In the genomic region with DNA sequence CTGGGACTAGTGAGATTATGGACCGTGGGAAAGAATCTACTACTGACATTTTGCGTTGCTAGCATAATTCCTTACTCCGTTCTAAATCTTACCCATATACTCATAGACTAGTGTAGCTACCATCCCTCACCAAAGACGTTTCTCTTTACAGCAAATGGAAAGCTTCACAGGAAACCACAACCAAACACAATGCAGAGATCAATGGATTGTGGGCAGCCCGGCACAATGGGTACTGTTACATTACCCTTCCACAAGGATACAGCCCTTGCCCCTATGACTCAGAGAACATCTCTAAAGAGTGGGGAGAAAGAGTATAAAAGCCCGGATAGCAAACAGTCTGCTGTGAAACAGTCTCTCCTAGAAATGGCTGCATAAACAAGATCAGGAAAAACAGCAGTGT, we compare ENCODE assay signal across 25 mouse cellular contexts. TPM values are rescaled to one million over a fixed set of nuclear protein-coding genes. Genes with fewer than 3 reads are reported as not detected.
DNase-seq lines count a peak whose midpoint lies in the region; TF ChIP-seq lines count a peak whose summit lies in the region.
"Had no signal": no experiment of that assay in that cellular context is flagged by ENCODE, and none has a peak within 500 bp of the region (broad histone marks: within the 10 kb centered on the region; RNA-seq: fewer than 3 reads in every experiment).

No protein-coding gene starts in this region.

- no peak for TF ChIP-seq POLR2A in thymus, adult 2 months (IDR thresholded peaks at IDR 0.05; ENCODE audit: control insufficient read depth, extremely low read depth, insufficient read depth, low read length, poor library complexity)

- 25% methylated on average over 6 of the region's 6 CpGs for WGBS in thymus, adult 2 months

- peak; percentile 65 for DNase-seq in thymus, postnatal 0 days (ENCODE audit: low spot score)
- DNase-seq in thymus, adult 2 months, result no peak
- DNase-seq in T-cell, adult 2 months (ENCODE audit: low spot score), result peak; percentile 79
- DNase-seq in naive thymus-derived CD4-positive, alpha-beta T cell, adult 2 months (ENCODE audit: low read depth), result peak; percentile 85
- DNase-seq in frontal cortex, adult 2 months (ENCODE audit: extremely low spot score in 1 of 2, low spot score in 1 of 2), result no peak
- DNase-seq in kidney, postnatal 25 days, result no peak
- DNase-seq in adrenal gland, adult 2 months, result no peak
- no peak for DNase-seq in testis, postnatal 10 days (ENCODE audit: low spot score)
- DNase-seq: adrenal gland, postnatal 10 days; cerebellum, adult 11-12 months; cerebellum, adult 9-11 months; heart, adult 2 months; kidney, adult 2 months; kidney, postnatal 4 days; layer of hippocampus, postnatal 36 days; left cerebral cortex, postnatal 4 days; liver, postnatal 0 days; spleen, adult 18-20 months had no signal

- H3K27ac ChIP-seq in thymus, adult 2 months (ENCODE audit: control insufficient read depth, insufficient read depth, low read length), result no peak overlapping the region
- H3K27ac ChIP-seq: embryonic facial prominence, embryonic 13.5 days; forebrain, embryonic 10.5 days; forebrain, embryonic 15.5 days; heart, adult 2 months; hindbrain, embryonic 14.5 days; liver, embryonic 12.5 days; midbrain, embryonic 15.5 days had no signal

- TF ChIP-seq CTCF in thymus, adult 2 months (IDR thresholded peaks at IDR 0.05; ENCODE audit: borderline replicate concordance, control insufficient read depth, extremely low read depth, insufficient read depth, low read length, poor library complexity), result no peak

- no peaks in the 10 kb centered on the region for H3K36me3 ChIP-seq in thymus, adult 2 months (ENCODE audit: control insufficient read depth, insufficient read depth, low read length)
- H3K36me3 ChIP-seq: embryonic facial prominence, embryonic 13.5 days; forebrain, embryonic 10.5 days; forebrain, embryonic 15.5 days; heart, embryonic 12.5 days; liver, embryonic 12.5 days; midbrain, embryonic 15.5 days had no signal

- no peaks in the 10 kb centered on the region for H3K27me3 ChIP-seq in thymus, adult 2 months (ENCODE audit: control insufficient read depth, insufficient read depth, low read length)
- H3K27me3 ChIP-seq: embryonic facial prominence, embryonic 13.5 days; forebrain, embryonic 15.5 days; heart, embryonic 12.5 days; liver, embryonic 12.5 days; midbrain, embryonic 15.5 days had no signal

- peaks cover 18% of the 10 kb centered on the region for H3K4me1 ChIP-seq in thymus, adult 2 months (replicated peaks; ENCODE audit: control insufficient read depth, insufficient read depth, low read length)
- H3K4me1 ChIP-seq: forebrain, embryonic 15.5 days had no signal

- H3K4me3 ChIP-seq in thymus, adult 2 months (ENCODE audit: control insufficient read depth, insufficient read depth, low read length), result no peak overlapping the region
- H3K4me3 ChIP-seq: embryonic facial prominence, embryonic 13.5 days; forebrain, embryonic 10.5 days; forebrain, embryonic 15.5 days; heart, adult 2 months; heart, embryonic 12.5 days; liver, embryonic 12.5 days; midbrain, embryonic 15.5 days had no signal

RNA-seq across cellular contexts. Expression of gene Foxn3, which starts 13.3 kb away (rescaled TPM):
- polyA plus RNA-seq in thymus, postnatal 0 days (2015; fragmentation: Nextera tagmentation; extraction: Ambion mirVana), result 85.0 and 119 TPM in 2 replicates
- polyA plus RNA-seq in thymus, adult 2 months (2012; rRNA removed), result 71.3 and 90.9 TPM in 2 replicates
- 22.7 and 23.6 TPM in 2 replicates for polyA plus RNA-seq in frontal cortex, adult 2 months (2012; rRNA removed)
- 10 to 100 TPM; 60.7 to 62.1 TPM for total RNA-seq in adrenal gland, adult 2 months (2021)
- polyA plus RNA-seq in adrenal gland, adult 2 months (2012; rRNA removed), result 22.0 and 27.6 TPM in 2 replicates

Comparison
In these comparisons a context has a peak if more than half of its experiments do, and no peak if none do; other contexts are left out.
1. DNase-seq: peak in thymus, postnatal 0 days (single experiment), T-cell, adult 2 months (single experiment) and naive thymus-derived CD4-positive, alpha-beta T cell, adult 2 months (single experiment); none in thymus, adult 2 months (single experiment), frontal cortex, adult 2 months (0 of 2), kidney, postnatal 25 days (0 of 2), adrenal gland, adult 2 months (single experiment) and testis, postnatal 10 days (single experiment).